Comparison of ENCODE assay signal across 10 mouse cellular contexts in the genomic region with DNA sequence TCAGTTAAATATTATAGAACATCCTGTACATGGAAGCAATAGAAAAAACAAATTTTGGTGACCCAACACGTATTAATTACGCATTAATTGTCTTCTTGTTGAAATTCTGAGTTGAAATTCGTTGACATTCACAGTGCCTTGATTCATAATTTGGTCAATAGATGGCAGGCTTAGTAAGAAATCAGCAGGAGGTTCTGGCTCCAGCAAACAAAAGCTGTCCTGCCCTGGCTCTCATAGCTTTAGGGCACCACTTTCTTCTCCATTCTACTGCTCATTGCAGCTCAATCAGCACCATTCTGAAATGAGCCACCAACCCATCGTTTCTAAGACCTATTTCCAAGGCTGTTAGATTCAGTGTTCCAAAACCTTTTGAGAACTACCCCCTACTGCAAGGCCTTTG.
A peak's percentile ranks its signal among the peaks of the same experiment; 100 is the strongest.
DNase-seq lines count a peak whose midpoint lies in the region; ATAC-seq and TF ChIP-seq lines count a peak whose summit lies in the region.
"Had no signal": no experiment of that assay in that cellular context is flagged by ENCODE, and none has a peak within 500 bp of the region (broad histone marks: within the 10 kb centered on the region; RNA-seq: fewer than 3 reads in every experiment).

No protein-coding gene starts in this region.

- H3K4me2 ChIP-seq in kidney, postnatal 0 days (ENCODE audit: low read length), result no peak overlapping the region
- no peak overlapping the region for H3K4me2 ChIP-seq in kidney, embryonic 14.5 days (replicated peaks; ENCODE audit: low read depth, low read length)
- H3K4me2 ChIP-seq: heart, embryonic 15.5 days; liver, embryonic 15.5 days had no signal

- WGBS in kidney, postnatal 0 days, result 67% methylated on average over 4 of the region's 4 CpGs
- 63% methylated on average over 4 of the region's 4 CpGs for WGBS in kidney, embryonic 14.5 days

- no peak overlapping the region for H3K4me3 ChIP-seq in kidney, postnatal 0 days (replicated peaks; ENCODE audit: low read depth, low read length)
- no peak overlapping the region for H3K4me3 ChIP-seq in kidney, embryonic 14.5 days (ENCODE audit: low read length)
- H3K4me3 ChIP-seq: heart, embryonic 15.5 days; liver, embryonic 15.5 days had no signal

- H3K27me3 ChIP-seq in kidney, postnatal 0 days (ENCODE audit: insufficient read depth, low read length), result no peaks in the 10 kb centered on the region
- H3K27me3 ChIP-seq in kidney, embryonic 14.5 days (ENCODE audit: control insufficient read depth, insufficient read depth, low read length), result no peaks in the 10 kb centered on the region
- H3K27me3 ChIP-seq: heart, embryonic 15.5 days; liver, embryonic 15.5 days had no signal

- ATAC-seq in kidney, postnatal 0 days (replicated peaks; ENCODE audit: low FRiP score, low read depth), result no peak
- no peak for ATAC-seq in kidney, embryonic 14.5 days (ENCODE audit: low FRiP score, low TSS enrichment)

- no peaks in the 10 kb centered on the region for H3K9me3 ChIP-seq in kidney, postnatal 0 days (replicated peaks; ENCODE audit: low read length)
- H3K9me3 ChIP-seq in kidney, embryonic 14.5 days (ENCODE audit: control insufficient read depth, low read length), result no peaks in the 10 kb centered on the region
- H3K9me3 ChIP-seq: heart, embryonic 15.5 days; liver, embryonic 15.5 days had no signal

- H3K27ac ChIP-seq in kidney, postnatal 0 days, result no peak overlapping the region
- no peak overlapping the region for H3K27ac ChIP-seq in kidney, embryonic 14.5 days (ENCODE audit: low read depth, low read length)
- H3K27ac ChIP-seq: heart, embryonic 15.5 days; liver, embryonic 15.5 days had no signal

- DNase-seq in embryo, embryonic 10.5 days (ENCODE audit: low spot score), result peak; percentile 5
- DNase-seq in embryo, embryonic 10 days (ENCODE audit: low spot score), result no peak
- DNase-seq in kidney, postnatal 0 days (ENCODE audit: low spot score), result peak; percentile 2
- peak; percentile 3 for DNase-seq in NIH3T3 (ENCODE audit: low read depth)
- DNase-seq in forelimb bud, embryonic 11.5 days (ENCODE audit: low read depth, low spot score), result peak; percentile 0
- no peak for DNase-seq in gastrocnemius, adult 8-10 months (ENCODE audit: low spot score in 2 of 2)
- no peak for DNase-seq in lung, postnatal 4 days

- no peaks in the 10 kb centered on the region for H3K36me3 ChIP-seq in kidney, postnatal 0 days (ENCODE audit: insufficient read depth, low read length)
- H3K36me3 ChIP-seq in kidney, embryonic 14.5 days (ENCODE audit: control insufficient read depth, insufficient read depth, low read length), result no peaks in the 10 kb centered on the region
- H3K36me3 ChIP-seq: heart, embryonic 15.5 days; liver, embryonic 15.5 days had no signal

- no peak overlapping the region for H3K9ac ChIP-seq in kidney, postnatal 0 days (ENCODE audit: low read depth, low read length)
- no peak overlapping the region for H3K9ac ChIP-seq in kidney, embryonic 14.5 days (ENCODE audit: low read depth, low read length)
- H3K9ac ChIP-seq: heart, embryonic 15.5 days; liver, embryonic 15.5 days had no signal

- TF ChIP-seq CTCF in kidney, postnatal 0 days (IDR thresholded peaks at IDR 0.05; ENCODE audit: low read depth), result peak; percentile 29; the same call in 1 of the 2 replicates

- H3K4me1 ChIP-seq in kidney, postnatal 0 days (replicated peaks; ENCODE audit: insufficient read depth, low read length), result no peaks in the 10 kb centered on the region
- no peaks in the 10 kb centered on the region for H3K4me1 ChIP-seq in kidney, embryonic 14.5 days (ENCODE audit: control insufficient read depth, insufficient read depth, low read length)
- H3K4me1 ChIP-seq: heart, embryonic 15.5 days; liver, embryonic 15.5 days had no signal

Comparison
In these comparisons a context has a peak if more than half of its experiments do, and no peak if none do; other contexts are left out.
1. DNase-seq: peak in embryo, embryonic 10.5 days (single experiment), kidney, postnatal 0 days (single experiment), NIH3T3 (single experiment) and forelimb bud, embryonic 11.5 days (single experiment); none in embryo, embryonic 10 days (single experiment), gastrocnemius, adult 8-10 months (0 of 2) and lung, postnatal 4 days (0 of 2).